Mouse (Mus musculus): ENCODE measurements around the gene Ctxn2. TPM values are rescaled to one million over a fixed set of nuclear protein-coding genes. Genes with fewer than 3 reads are reported as not detected.
A peak's percentile ranks its signal among the peaks of the same experiment; 100 is the strongest.
"Not testable (repeated sequence)": the region's sequence is repeated elsewhere in the genome, so short reads cannot be mapped to it uniquely, and the experiment has no call there.

Gene Ctxn2
- polyA plus RNA-seq (2015; fragmentation: Nextera tagmentation; extraction: Ambion mirVana) = 0.12 TPM in 1 of 2 replicates, not detected in the other

GRCm38 (mm10) chr2:125135903-125136811 is at the start of gene Ctxn2:
Gene Ctxn2 (plus strand): TSS chr2:125136692.
- H3K9ac ChIP-seq (ENCODE audit: low read depth, low read length) = no peak within 1 kb of the TSS
- H3K27me3 ChIP-seq (replicated peaks; ENCODE audit: control insufficient read depth, insufficient read depth, low read length) = no peaks in the 10 kb centered on the region; the same call in 1 of the 2 replicates
- no peaks in the 10 kb centered on the region for H3K9me3 ChIP-seq (ENCODE audit: control insufficient read depth)
- no peaks in the 10 kb centered on the region for H3K36me3 ChIP-seq (ENCODE audit: control insufficient read depth, insufficient read depth)
- H3K27ac ChIP-seq (ENCODE audit: low read depth, low read length) = no peak within 1 kb of the TSS
- no peak for TF ChIP-seq CTCF (IDR thresholded peaks at IDR 0.05; ENCODE audit: low read depth)
- peak within 1 kb of the TSS; percentile 49 for H3K4me2 ChIP-seq (replicated peaks; ENCODE audit: low read depth)
- no peak for ATAC-seq
- no peaks in the 10 kb centered on the region for H3K4me1 ChIP-seq (replicated peaks; ENCODE audit: control insufficient read depth, insufficient read depth, low read length)
- WGBS = under 1% methylated on average over 39 of the region's 39 CpGs
- peak within 1 kb of the TSS; percentile 20 for H3K4me3 ChIP-seq (ENCODE audit: low read depth, low read length)

DNA sequence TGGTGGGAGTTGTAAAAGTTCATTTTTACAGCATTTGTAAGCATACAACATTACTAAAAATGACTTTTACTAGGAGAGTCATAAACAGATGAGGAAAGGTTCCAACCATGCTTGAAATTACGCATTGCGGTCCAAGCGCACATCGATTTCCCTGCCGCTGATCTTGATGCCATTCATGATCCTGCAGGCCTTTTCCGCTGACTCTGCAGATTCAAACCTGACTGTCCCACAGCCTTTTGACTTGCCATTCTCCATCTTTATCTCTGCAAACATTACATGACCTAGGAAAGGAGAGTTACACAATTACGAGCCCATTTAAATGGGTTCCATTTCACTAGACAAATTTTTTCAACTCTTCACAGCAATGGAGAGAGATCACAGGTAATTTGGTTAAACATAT is 47.7 kb upstream of the Ctxn2 start:
- no peak for ATAC-seq
- Histone ChIP-seq H3K27ac (ENCODE audit: low read depth, low read length) (no peak overlapping the region), H3K9me3 (ENCODE audit: control insufficient read depth) (no peaks in the 10 kb centered on the region), H3K4me1 (replicated peaks; ENCODE audit: control insufficient read depth, insufficient read depth, low read length) (no peaks in the 10 kb centered on the region), H3K36me3 (ENCODE audit: control insufficient read depth, insufficient read depth) (0 out of 2 replicates have a peak, but pooled peaks cover 6% of the 10 kb centered on the region), H3K9ac (ENCODE audit: low read depth, low read length) (no peak overlapping the region), H3K27me3 (replicated peaks; ENCODE audit: control insufficient read depth, insufficient read depth, low read length) (no peaks in the 10 kb centered on the region), H3K4me3 (ENCODE audit: low read depth, low read length) (no peak overlapping the region), H3K4me2 (replicated peaks; ENCODE audit: low read depth) (no peak overlapping the region)
- TF ChIP-seq CTCF (IDR thresholded peaks at IDR 0.05; ENCODE audit: low read depth) = no peak
- WGBS = 94% methylated on average over 7 of the region's 7 CpGs

- H3K4me3 ChIP-seq (ENCODE audit: low read depth, low read length); ATAC-seq; H3K27me3 ChIP-seq (replicated peaks; ENCODE audit: control insufficient read depth, insufficient read depth, low read length); H3K9me3 ChIP-seq (ENCODE audit: control insufficient read depth); H3K4me1 ChIP-seq (replicated peaks; ENCODE audit: control insufficient read depth, insufficient read depth, low read length); H3K4me2 ChIP-seq (replicated peaks; ENCODE audit: low read depth); H3K27ac ChIP-seq (ENCODE audit: low read depth, low read length); H3K9ac ChIP-seq (ENCODE audit: low read depth, low read length): not testable (repeated sequence)
- peaks cover 11% of the 10 kb centered on the region; the same call in 1 of the 2 replicates for H3K36me3 ChIP-seq (ENCODE audit: control insufficient read depth, insufficient read depth)
- 83% methylated on average over 2 of the region's 3 CpGs for WGBS
Observed at GRCm38 (mm10) chr2:125092123-125092522, 44.4 kb upstream of the Ctxn2 start.

GRCm38 (mm10) chr2:125104491-125104890 is 32.0 kb upstream of the Ctxn2 start:
- H3K9me3 ChIP-seq (ENCODE audit: control insufficient read depth); H3K9ac ChIP-seq (ENCODE audit: low read depth, low read length): not testable (repeated sequence)
- 97% methylated on average over 13 of the region's 13 CpGs for WGBS

DNA sequence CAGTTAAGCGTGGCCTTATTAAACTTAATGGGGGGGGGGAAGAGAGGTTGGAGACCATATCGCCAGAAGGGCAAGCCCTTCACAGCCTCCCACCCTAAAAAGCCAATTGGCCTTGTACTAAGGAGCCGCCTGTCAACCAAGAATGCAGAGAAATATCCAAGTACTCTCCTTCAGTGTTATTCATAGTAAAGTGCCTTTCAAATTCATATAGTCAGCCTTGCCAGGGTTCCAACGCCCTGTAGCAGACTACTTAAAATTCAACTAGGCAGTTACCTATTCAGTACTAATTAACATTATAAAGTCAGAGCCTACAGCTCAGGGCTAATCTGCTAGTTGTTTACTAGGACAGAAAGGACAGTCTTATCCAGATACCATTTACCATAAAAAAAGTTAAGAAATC is 30.0 kb upstream of the Ctxn2 start:
- H3K9me3 ChIP-seq (ENCODE audit: control insufficient read depth); ATAC-seq; H3K4me2 ChIP-seq (replicated peaks; ENCODE audit: low read depth); H3K27me3 ChIP-seq (replicated peaks; ENCODE audit: control insufficient read depth, insufficient read depth, low read length); H3K27ac ChIP-seq (ENCODE audit: low read depth, low read length); H3K9ac ChIP-seq (ENCODE audit: low read depth, low read length); H3K4me3 ChIP-seq (ENCODE audit: low read depth, low read length); H3K4me1 ChIP-seq (replicated peaks; ENCODE audit: control insufficient read depth, insufficient read depth, low read length): not testable (repeated sequence)
- H3K36me3 ChIP-seq (ENCODE audit: control insufficient read depth, insufficient read depth) = peaks cover 14% of the 10 kb centered on the region
- WGBS = 98% methylated on average over 4 of the region's 4 CpGs

More at GRCm38 (mm10) chr2:125104491-125104890, 32.0 kb upstream of the Ctxn2 start:
- H3K27ac ChIP-seq (ENCODE audit: low read depth, low read length); H3K4me2 ChIP-seq (replicated peaks; ENCODE audit: low read depth); ATAC-seq; H3K27me3 ChIP-seq (replicated peaks; ENCODE audit: control insufficient read depth, insufficient read depth, low read length); H3K4me3 ChIP-seq (ENCODE audit: low read depth, low read length); H3K4me1 ChIP-seq (replicated peaks; ENCODE audit: control insufficient read depth, insufficient read depth, low read length): not testable (repeated sequence)
- H3K36me3 ChIP-seq (ENCODE audit: control insufficient read depth, insufficient read depth) = peaks cover 14% of the 10 kb centered on the region

DNA sequence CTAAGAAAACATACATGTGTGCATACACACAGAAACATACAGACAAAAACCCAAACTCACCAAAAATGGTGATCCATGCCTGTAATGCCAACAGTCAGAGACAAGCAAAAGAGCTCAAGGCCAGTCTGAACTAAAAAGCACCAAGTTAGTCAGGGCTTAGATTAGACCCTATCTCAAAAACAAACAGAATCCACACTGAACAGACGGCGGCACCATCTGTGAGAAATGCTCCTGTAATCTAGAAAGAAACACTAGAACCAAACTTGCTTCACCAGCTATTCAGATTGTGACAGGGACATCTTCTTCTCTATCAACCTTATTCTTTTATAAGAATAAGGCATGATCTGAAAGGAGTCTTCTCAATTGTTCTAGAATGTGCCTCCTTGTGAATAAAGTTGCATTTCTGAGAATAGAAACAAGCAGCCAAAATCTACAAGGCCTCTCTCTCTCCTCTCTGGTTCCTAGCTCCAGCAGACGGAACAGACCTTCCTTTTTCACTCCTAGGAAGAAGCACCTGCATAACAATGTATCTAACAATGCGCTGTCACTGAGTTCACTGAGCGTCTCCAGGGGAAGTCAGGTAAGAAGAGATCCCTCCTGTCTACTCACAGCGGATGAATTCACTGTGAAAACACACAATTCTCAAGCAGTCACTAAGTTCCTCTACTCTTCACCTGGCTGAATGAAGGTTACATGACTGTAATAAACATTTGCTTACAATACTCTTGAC is 16.9 kb upstream of the Ctxn2 start:
- no peak overlapping the region for H3K27ac ChIP-seq (ENCODE audit: low read depth, low read length)
- no peaks in the 10 kb centered on the region for H3K9me3 ChIP-seq (ENCODE audit: control insufficient read depth)
- no peak overlapping the region for H3K4me2 ChIP-seq (replicated peaks; ENCODE audit: low read depth)
- ATAC-seq = no peak
- H3K27me3 ChIP-seq (replicated peaks; ENCODE audit: control insufficient read depth, insufficient read depth, low read length) = no peaks in the 10 kb centered on the region
- TF ChIP-seq CTCF (IDR thresholded peaks at IDR 0.05; ENCODE audit: low read depth) = no peak
- no peak overlapping the region for H3K4me3 ChIP-seq (ENCODE audit: low read depth, low read length)
- 81% methylated on average over 6 of the region's 6 CpGs for WGBS
- H3K36me3 ChIP-seq (ENCODE audit: control insufficient read depth, insufficient read depth) = no peaks in the 10 kb centered on the region
- no peak overlapping the region for H3K9ac ChIP-seq (ENCODE audit: low read depth, low read length)
- peaks cover 3% of the 10 kb centered on the region for H3K4me1 ChIP-seq (replicated peaks; ENCODE audit: control insufficient read depth, insufficient read depth, low read length)
